Mouse (Mus musculus): ENCODE data around the gene Suds3. TPM values are rescaled to one million over a fixed set of nuclear protein-coding genes. Genes with fewer than 3 reads are reported as not detected.
A peak's percentile ranks its signal among the peaks of the same experiment; 100 is the strongest.

The Suds3 gene
- polyA plus RNA-seq, 1 experiment from 2014 or later: 79.0 TPM

DNA sequence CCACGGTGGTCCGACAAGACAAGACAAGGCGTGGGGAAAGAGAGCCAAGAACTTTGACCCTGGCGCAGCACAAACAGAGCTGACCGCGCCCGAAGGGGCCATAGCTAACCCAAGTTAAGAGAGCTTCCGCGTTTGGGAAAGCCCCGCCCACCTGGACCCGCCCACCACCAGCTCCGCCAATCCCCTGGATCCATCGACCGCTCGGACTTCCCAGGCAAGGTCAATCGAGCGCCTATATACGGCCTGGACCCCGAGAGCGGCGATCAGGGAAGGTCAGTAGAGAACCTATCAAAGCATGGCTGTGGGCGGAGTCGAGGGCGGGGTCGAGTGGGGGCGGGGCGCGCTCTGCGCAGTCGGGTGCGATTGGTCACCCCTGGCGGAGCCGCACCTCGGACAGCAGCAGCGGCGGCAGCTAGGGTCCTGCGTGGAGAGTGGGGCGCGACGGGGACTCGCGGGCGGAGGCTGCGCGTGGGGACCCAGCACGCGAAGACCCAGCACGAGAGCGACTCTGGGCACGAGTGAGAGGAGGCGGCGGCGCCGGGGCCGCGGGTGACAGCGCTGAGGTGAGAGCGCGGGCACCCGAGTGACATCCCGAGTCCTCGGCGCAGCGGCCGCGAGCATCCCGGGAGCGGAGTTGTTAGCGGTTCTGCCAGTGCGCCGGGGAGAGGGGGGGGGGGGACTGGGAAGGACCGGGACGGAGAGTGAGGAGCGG, 4.0 kb upstream of the Suds3 start, which contains the start of gene Taok3:
Gene Taok3 (plus strand): TSS at position 353 of the 712 bp plus-strand sequence.
- H3K27ac ChIP-seq: no peak within 1 kb of the TSS
- H3K4me2 ChIP-seq: peak within 1 kb of the TSS; percentile 92
- H3K9ac ChIP-seq: peak within 1 kb of the TSS; percentile 70
- peak; percentile 92 for ATAC-seq
- H3K4me3 ChIP-seq: peak within 1 kb of the TSS; percentile 72
- H3K9me3 ChIP-seq (replicated peaks): no peaks in the 10 kb centered on the region
- peaks cover 8% of the 10 kb centered on the region; the same call in 1 of the 2 replicates for H3K27me3 ChIP-seq
- peaks cover 26% of the 10 kb centered on the region for H3K4me1 ChIP-seq
- WGBS: under 1% methylated on average over 66 of the region's 74 CpGs
- no peaks in the 10 kb centered on the region for H3K36me3 ChIP-seq (ENCODE audit: poor library complexity, severe bottlenecking)

DNA sequence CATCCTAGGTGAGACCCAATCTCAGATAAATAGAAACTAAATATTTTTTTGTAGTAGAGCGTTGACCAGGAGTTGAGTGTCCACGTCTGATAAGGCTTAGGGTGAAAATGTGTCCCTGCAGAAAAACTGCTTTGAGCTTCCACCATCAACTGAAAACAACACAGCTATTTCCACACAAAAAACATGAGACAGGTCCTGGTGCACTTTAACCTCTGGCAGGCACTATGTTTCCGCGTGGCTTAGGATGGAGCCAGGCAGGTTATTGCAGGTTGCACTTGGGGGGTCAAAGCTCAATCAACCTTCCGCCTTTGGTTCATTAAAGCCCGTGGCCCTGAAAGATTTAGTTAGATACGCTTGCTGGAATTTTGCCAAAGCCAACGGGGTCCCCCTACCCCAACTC, 2.9 kb upstream of the Suds3 start:
- H3K4me3 ChIP-seq: no peak overlapping the region; the same call in 1 of the 2 replicates
- H3K36me3 ChIP-seq (ENCODE audit: poor library complexity, severe bottlenecking): no peaks in the 10 kb centered on the region
- ATAC-seq: no peak
- H3K9ac ChIP-seq: no peak overlapping the region
- 55% methylated on average over 8 of the region's 8 CpGs for WGBS
- no peak overlapping the region for H3K27ac ChIP-seq
- H3K9me3 ChIP-seq (replicated peaks): no peaks in the 10 kb centered on the region
- peaks cover 36% of the 10 kb centered on the region for H3K4me1 ChIP-seq
- peaks cover 8% of the 10 kb centered on the region; the same call in 1 of the 2 replicates for H3K27me3 ChIP-seq
- peak overlapping the region; percentile 76; the same call in 1 of the 2 replicates for H3K4me2 ChIP-seq

DNA sequence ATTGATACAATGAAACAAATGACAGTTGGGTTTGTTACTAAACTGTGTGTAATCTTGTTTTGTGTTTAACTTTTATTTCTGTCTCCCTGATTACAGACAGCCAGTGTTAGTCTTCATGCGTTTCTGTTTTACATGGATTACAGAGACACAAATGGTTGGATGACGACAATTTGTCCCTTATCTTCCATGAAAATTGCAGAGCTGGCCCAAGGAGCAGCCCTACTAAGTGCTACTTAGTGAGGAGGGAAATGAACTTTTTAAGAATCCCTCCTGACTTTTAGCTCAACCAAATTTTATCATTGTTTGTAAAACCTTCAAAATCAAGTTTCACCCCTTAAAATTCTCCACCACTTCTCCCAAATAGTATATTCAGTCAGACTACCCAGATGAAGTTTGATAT, 2.3 kb upstream of the Suds3 start:
- Histone ChIP-seq H3K4me3 (no peak overlapping the region), H3K9me3 (replicated peaks) (no peaks in the 10 kb centered on the region)
- WGBS: 89% methylated on average over 2 of the region's 2 CpGs

DNA sequence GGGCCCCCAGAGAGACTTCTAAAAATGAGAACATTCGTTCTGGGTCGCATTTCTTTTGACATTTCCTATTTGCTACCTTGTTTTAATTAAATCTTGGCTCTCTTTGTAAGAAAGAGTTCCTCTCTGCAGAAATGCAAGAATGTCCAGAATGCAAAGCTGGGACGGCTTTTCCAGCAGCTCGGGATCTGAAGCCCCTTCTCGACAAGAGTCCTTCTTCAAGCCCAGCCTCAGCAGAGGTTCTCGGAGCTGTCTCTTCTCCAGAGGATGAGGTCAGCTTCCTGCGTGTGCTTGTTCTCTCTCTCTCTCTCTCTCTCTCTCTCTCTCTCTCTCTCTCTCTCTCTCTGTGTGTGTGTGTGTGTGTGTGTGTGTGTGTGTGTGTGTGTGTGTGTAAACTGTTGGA, 1.8 kb upstream of the Suds3 start:
- Histone ChIP-seq H3K4me1 (peaks cover 36% of the 10 kb centered on the region), H3K9me3 (replicated peaks) (no peaks in the 10 kb centered on the region)
- WGBS: 77% methylated on average over 7 of the region's 7 CpGs

More for the DNA sequence above, 2.3 kb upstream of the Suds3 start:
- Histone ChIP-seq H3K4me1 (peaks cover 36% of the 10 kb centered on the region), H3K36me3 (ENCODE audit: poor library complexity, severe bottlenecking) (peaks cover 5% of the 10 kb centered on the region), H3K4me2 (no peak overlapping the region), H3K27ac (no peak overlapping the region), H3K27me3 (peaks cover 8% of the 10 kb centered on the region; the same call in 1 of the 2 replicates), H3K9ac (no peak overlapping the region)
- no peak for ATAC-seq

DNA sequence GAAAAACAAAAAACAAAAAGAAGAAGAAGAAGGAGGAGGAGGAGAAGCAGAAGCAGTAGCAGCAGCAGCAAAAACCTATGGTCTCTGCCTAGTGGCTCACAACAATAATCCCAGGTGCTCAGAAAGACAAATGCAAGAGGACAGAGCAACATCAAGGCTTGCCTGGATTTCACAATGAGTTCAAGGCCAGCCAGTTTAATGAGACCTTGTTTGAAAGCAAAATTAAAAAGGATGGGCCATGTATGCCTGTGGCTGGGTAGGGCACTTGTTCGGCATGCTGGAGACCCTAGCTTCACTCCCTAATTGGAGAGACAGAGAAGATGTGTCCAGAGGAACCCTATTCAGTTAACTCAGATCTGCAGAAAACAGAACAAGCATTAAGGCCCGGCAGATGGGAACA, 1.3 kb upstream of the Suds3 start:
- Histone ChIP-seq H3K9me3 (replicated peaks) (no peaks in the 10 kb centered on the region), H3K9ac (no peak overlapping the region), H3K27ac (no peak overlapping the region), H3K36me3 (ENCODE audit: poor library complexity, severe bottlenecking) (peaks cover 15% of the 10 kb centered on the region), H3K27me3 (peaks cover 8% of the 10 kb centered on the region; the same call in 1 of the 2 replicates), H3K4me2 (no peak overlapping the region), H3K4me3 (no peak overlapping the region), H3K4me1 (peaks cover 36% of the 10 kb centered on the region)
- no peak for ATAC-seq
- WGBS: 86% methylated on average over 2 of the region's 2 CpGs

More for the DNA sequence above, 1.8 kb upstream of the Suds3 start:
- no peak overlapping the region for H3K27ac ChIP-seq
- no peak overlapping the region for H3K4me3 ChIP-seq
- H3K9ac ChIP-seq: no peak overlapping the region
- no peak overlapping the region for H3K4me2 ChIP-seq
- no peak for ATAC-seq
- H3K36me3 ChIP-seq (ENCODE audit: poor library complexity, severe bottlenecking): peaks cover 10% of the 10 kb centered on the region
- H3K27me3 ChIP-seq: peaks cover 8% of the 10 kb centered on the region; the same call in 1 of the 2 replicates

DNA sequence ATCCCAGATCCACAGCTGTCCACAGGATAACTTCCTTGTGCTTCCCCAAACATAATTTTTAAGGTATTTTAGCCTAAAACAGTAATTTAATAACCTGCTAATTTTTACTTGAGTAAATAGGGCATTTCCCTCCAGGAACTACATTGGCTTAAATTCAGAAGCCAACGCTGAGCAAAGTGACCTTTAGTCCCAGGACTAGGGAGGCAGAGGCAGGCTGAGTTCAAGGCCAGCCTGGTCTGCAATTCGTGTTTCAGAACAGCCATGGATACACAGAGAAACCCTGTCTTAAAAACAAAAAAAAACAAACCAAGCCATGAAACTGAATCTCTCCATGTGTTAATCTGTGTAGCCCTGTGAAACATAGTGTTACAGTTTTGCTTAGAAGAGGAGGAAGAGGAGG, 747 bp upstream of the Suds3 start:
- Histone ChIP-seq H3K36me3 (ENCODE audit: poor library complexity, severe bottlenecking) (peaks cover 20% of the 10 kb centered on the region), H3K4me1 (peaks cover 34% of the 10 kb centered on the region), H3K27me3 (peaks cover 6% of the 10 kb centered on the region; the same call in 1 of the 2 replicates), H3K9me3 (replicated peaks) (no peaks in the 10 kb centered on the region), H3K9ac (no peak overlapping the region), H3K4me3 (no peak overlapping the region), H3K27ac (no peak overlapping the region), H3K4me2 (peak overlapping the region; percentile 95)
- ATAC-seq: no peak
- 77% methylated on average over 2 of the region's 2 CpGs for WGBS

DNA sequence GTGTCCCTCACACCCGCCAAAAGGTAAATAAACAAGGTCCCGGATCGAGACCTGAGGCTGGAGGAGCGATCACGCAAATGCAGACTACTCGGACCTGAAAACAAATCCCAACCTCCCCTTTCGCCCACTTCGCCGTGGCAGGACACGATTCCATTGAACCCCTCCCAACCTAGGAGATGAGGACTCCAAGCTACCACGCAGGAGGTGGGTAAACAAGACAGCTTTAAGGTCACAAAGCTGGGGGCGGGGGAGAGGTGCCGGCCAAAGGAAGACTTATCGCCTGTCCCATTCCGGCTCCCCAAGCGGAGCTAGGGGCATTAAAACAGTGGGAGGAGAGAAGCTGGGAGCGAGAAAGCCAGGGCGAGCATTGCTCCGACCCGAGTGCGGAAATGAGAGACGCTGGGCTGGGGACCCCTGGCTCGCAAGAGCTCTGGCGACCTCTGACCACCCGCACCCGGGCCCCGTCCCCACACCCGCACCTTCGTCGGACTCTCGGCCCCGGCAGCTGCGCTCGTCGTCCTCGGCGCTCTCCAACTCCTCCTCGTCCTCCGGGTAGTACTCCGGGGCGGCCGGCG, 633 bp downstream of the Suds3 start:
- Histone ChIP-seq H3K4me2 (peak overlapping the region; percentile 95), H3K9ac (peak overlapping the region; percentile 92), H3K4me3 (peak overlapping the region; percentile 95), H3K9me3 (replicated peaks) (no peaks in the 10 kb centered on the region), H3K4me1 (peaks cover 21% of the 10 kb centered on the region), H3K36me3 (ENCODE audit: poor library complexity, severe bottlenecking) (peaks cover 34% of the 10 kb centered on the region), H3K27ac (peak overlapping the region; percentile 75), H3K27me3 (no peaks in the 10 kb centered on the region)
- WGBS: under 1% methylated on average over 37 of the region's 43 CpGs
- no peak; the same call in 1 of the 2 replicates for ATAC-seq

DNA sequence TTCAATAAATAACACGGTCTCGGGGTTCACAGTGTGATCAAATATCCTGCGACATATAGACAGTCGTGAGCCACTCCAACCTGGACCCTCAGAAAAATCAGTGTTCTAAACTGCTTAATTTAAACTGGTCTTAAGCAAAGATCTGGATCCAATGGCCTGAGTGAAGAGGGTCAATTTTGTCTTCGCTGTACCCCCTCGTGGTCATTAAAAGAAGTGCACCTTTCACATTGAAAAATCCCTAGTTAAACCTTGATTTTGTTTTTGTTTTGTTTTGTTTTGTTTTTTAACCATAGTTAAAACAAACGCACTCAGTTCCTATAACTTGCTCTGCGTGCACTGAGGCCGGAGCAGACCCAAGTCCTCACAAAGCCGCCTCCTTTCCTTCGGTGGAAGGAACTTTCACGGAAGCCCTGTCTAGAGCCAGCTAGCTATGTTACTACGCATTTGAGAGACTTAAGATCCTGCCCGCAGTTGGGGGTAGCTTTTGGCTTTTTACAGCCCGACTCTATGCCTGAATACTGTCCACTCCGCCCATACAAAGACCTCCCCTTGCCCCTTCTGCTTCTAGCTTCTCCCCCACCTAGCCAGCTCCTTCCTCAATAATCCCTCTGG, 1.2 kb downstream of the Suds3 start:
- H3K4me1 ChIP-seq: peaks cover 21% of the 10 kb centered on the region
- H3K27me3 ChIP-seq: no peaks in the 10 kb centered on the region
- peaks cover 38% of the 10 kb centered on the region for H3K36me3 ChIP-seq (ENCODE audit: poor library complexity, severe bottlenecking)
- peak overlapping the region; percentile 95 for H3K4me3 ChIP-seq
- peak overlapping the region; percentile 75; the same call in 1 of the 2 replicates for H3K27ac ChIP-seq
- peak overlapping the region; percentile 92 for H3K9ac ChIP-seq
- 5% methylated on average over 16 of the region's 16 CpGs for WGBS
- peak overlapping the region; percentile 95 for H3K4me2 ChIP-seq
- ATAC-seq: no peak
- no peaks in the 10 kb centered on the region for H3K9me3 ChIP-seq (replicated peaks)

DNA sequence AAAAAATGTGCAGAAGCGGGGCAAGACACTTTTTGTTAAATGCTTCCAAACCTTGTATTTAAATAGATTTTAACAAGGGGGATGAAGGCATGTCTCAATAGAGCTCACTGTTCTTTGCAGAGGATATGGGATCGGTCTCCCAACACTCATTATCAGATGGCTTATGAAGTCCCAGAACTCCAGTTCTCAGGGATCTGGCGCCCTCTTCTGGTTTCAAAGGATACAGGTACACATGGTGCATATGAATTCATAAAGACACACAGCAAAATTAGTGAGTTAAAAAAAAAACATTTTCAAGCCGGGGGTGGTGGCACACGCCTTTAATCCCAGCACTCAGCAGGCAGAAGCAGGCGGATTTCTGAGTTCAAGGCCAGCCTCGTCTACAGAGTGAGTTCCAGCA, 2.6 kb downstream of the Suds3 start:
- Histone ChIP-seq H3K4me1 (peaks cover 14% of the 10 kb centered on the region), H3K9me3 (replicated peaks) (no peaks in the 10 kb centered on the region), H3K36me3 (ENCODE audit: poor library complexity, severe bottlenecking) (peaks cover 52% of the 10 kb centered on the region), H3K9ac (no peak overlapping the region), H3K4me3 (no peak overlapping the region), H3K27me3 (no peaks in the 10 kb centered on the region), H3K4me2 (no peak overlapping the region), H3K27ac (no peak overlapping the region)
- WGBS: 91% methylated on average over 7 of the region's 7 CpGs
- no peak for ATAC-seq

DNA sequence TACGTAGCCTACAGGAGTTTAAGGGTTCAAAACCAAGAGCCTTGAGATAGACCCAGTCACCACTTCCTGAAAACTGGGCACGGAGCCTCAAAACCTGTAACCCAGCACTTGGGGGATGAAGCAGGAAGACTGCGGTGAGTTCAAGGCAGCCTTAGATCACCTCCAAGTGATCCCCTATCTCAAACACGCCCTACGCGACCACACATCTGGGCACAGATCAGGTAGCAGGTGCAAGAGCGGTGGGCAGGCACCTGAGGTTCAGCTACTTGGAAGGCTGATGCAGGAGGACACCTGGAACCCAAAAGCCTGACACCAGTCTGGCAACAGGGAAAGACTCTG, 4.2 kb downstream of the Suds3 start:
- 97% methylated on average over 7 of the region's 7 CpGs for WGBS
- H3K27me3 ChIP-seq: no peaks in the 10 kb centered on the region
- H3K4me3 ChIP-seq: no peak overlapping the region
- no peak for ATAC-seq
- H3K9ac ChIP-seq: no peak overlapping the region
- peaks cover 68% of the 10 kb centered on the region for H3K36me3 ChIP-seq (ENCODE audit: poor library complexity, severe bottlenecking)
- H3K4me2 ChIP-seq: no peak overlapping the region
- no peak overlapping the region for H3K27ac ChIP-seq
- H3K9me3 ChIP-seq (replicated peaks): no peaks in the 10 kb centered on the region
- peaks cover 14% of the 10 kb centered on the region for H3K4me1 ChIP-seq

DNA sequence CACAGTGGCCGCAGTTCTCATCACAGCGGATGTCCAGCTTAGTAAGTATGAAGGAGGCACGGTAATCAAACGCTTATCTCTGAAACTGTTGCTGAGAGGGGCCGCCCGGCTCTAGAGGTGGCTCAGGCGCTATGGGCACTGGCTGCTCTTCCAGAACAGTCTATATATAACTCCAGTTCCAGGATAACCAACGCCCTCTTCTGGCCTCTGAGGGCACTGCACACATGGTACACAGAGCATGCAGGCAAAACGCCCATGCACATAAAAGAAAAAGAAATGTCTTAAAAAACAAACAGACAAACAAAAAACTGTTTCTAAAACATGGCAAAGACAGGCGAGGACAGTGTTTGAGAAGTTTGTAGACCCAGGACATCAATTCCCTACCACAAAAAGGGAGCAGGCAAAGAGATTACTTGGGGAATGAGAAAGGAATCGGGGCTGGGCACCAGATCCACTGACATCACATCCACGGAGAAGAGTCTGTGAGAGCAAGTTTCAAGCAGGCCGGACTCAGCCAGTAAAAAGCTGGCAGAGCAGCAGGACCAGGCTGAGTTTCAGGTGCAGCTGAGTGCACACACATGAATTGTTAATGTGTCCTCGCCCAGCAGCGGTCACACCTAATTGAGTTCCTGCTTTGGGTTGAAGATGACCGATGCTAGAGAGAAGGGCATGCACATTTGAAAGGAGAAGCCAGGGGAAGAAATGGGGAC, 4.7 kb downstream of the Suds3 start:
- Histone ChIP-seq H3K27ac (no peak overlapping the region), H3K4me2 (no peak overlapping the region), H3K4me1 (peaks cover 14% of the 10 kb centered on the region), H3K9me3 (replicated peaks) (no peaks in the 10 kb centered on the region), H3K9ac (no peak overlapping the region), H3K27me3 (no peaks in the 10 kb centered on the region), H3K36me3 (ENCODE audit: poor library complexity, severe bottlenecking) (peaks cover 73% of the 10 kb centered on the region), H3K4me3 (no peak overlapping the region)
- no peak for ATAC-seq
- 92% methylated on average over 16 of the region's 16 CpGs for WGBS

DNA sequence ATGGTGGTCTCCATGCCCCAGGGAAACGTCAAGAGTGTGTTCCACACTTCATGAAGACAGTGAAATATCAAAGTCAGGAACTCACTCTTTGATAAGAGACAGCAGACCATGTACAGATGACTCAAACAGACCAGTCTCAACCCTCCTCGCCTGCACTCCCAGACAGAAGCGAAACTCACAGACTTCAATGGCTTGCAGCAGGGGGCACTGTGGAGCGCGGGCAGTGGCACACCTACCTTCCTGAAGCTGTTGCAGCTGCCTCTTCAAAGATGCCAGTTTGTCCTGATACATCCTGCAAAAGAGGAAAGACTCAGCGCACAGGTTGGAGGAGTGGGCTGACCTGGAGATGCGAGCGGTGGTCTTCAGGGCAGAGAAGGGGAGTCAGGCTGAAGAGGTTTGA, 6.4 kb downstream of the Suds3 start:
- Histone ChIP-seq H3K9me3 (replicated peaks) (no peaks in the 10 kb centered on the region), H3K27ac (no peak overlapping the region), H3K36me3 (ENCODE audit: poor library complexity, severe bottlenecking) (peaks cover 90% of the 10 kb centered on the region), H3K4me3 (no peak overlapping the region), H3K4me1 (peaks cover 19% of the 10 kb centered on the region), H3K27me3 (no peaks in the 10 kb centered on the region), H3K4me2 (no peak overlapping the region), H3K9ac (no peak overlapping the region)
- no peak for ATAC-seq
- 91% methylated on average over 8 of the region's 8 CpGs for WGBS

Data from forebrain, embryonic 13.5 days (tissue).